Mouse (Mus musculus) erythroblast, embryonic 14.5 days (primary cell): ENCODE measurements around the gene Map4k2.

ENCODE experiments used
- GATA1 ChIP-seq: IDR thresholded peaks from 2 replicates; pipeline ENCODE4 v1.6.1; 2012; ENCODE audit warnings: low read length, inconsistent platforms, mixed read lengths
- TAL1 ChIP-seq: IDR thresholded peaks from 3 replicates; pipeline ENCODE4 v1.6.1; 2012; ENCODE audit warnings: low read length, inconsistent platforms, mixed read lengths

GRCm38 (mm10) chr19:6294301-6294700 is 46.6 kb upstream of the Map4k2 start:
- TF ChIP-seq GATA1 (no peak), TAL1 (no peak)
